Mouse (Mus musculus): ENCODE data around the gene Gm11985. TPM values are rescaled to one million over a fixed set of nuclear protein-coding genes. Genes with fewer than 3 reads are reported as not detected.

Gm11985 gene
- polyA plus RNA-seq, 1 experiment, result not detected

- DNase-seq (ENCODE audit: low spot score), result no peak
These were observed 12.0 kb upstream of the Gm11985 start for GRCm38 (mm10) chr11:7200393-7200783.

- DNase-seq (ENCODE audit: low spot score), result no peak
These were observed 11.5 kb upstream of the Gm11985 start for GRCm38 (mm10) chr11:7199736-7200392.

GRCm38 (mm10) chr11:7198481-7199256 is 10.3 kb upstream of the Gm11985 start:
- DNase-seq (ENCODE audit: low spot score), result no peak

GRCm38 (mm10) chr11:7198006-7198405 is 9.6 kb upstream of the Gm11985 start:
- no peak for DNase-seq (ENCODE audit: low spot score)

- DNase-seq (ENCODE audit: low spot score), result no peak
These were observed 9.1 kb upstream of the Gm11985 start, which contains the start of gene Igfbp1 for GRCm38 (mm10) chr11:7197491-7197941. TSS of gene Igfbp1 (plus strand) at chr11:7197782.

GRCm38 (mm10) chr11:7195312-7195685 is 6.9 kb upstream of the Gm11985 start:
- no peak for DNase-seq (ENCODE audit: low spot score)

GRCm38 (mm10) chr11:7194432-7195311 is 6.3 kb upstream of the Gm11985 start:
- DNase-seq (ENCODE audit: low spot score), result no peak

- no peak for DNase-seq (ENCODE audit: low spot score)
These were observed 4.8 kb upstream of the Gm11985 start for GRCm38 (mm10) chr11:7193134-7193533.

GRCm38 (mm10) chr11:7192710-7193109 is 4.3 kb upstream of the Gm11985 start:
- no peak for DNase-seq (ENCODE audit: low spot score)

GRCm38 (mm10) chr11:7187472-7187871 is 897 bp downstream of the Gm11985 start:
- no peak for DNase-seq (ENCODE audit: low spot score)

GRCm38 (mm10) chr11:7184420-7184819 is 3.9 kb downstream of the Gm11985 start:
- no peak for DNase-seq (ENCODE audit: low spot score)

- no peak for DNase-seq (ENCODE audit: low spot score)
These were observed 5.8 kb downstream of the Gm11985 start for GRCm38 (mm10) chr11:7182409-7183042.

GRCm38 (mm10) chr11:7179276-7179675 is 9.1 kb downstream of the Gm11985 start:
- no peak for DNase-seq (ENCODE audit: low spot score)

GRCm38 (mm10) chr11:7178724-7179123 is 9.6 kb downstream of the Gm11985 start:
- DNase-seq (ENCODE audit: low spot score), result no peak

GRCm38 (mm10) chr11:7173664-7174063 is 14.7 kb downstream of the Gm11985 start:
- no peak for DNase-seq (ENCODE audit: low spot score)

- DNase-seq (ENCODE audit: low spot score), result no peak
These were observed 18.7 kb downstream of the Gm11985 start for GRCm38 (mm10) chr11:7169645-7170044.

- DNase-seq (ENCODE audit: low spot score), result no peak
These were observed 24.0 kb downstream of the Gm11985 start for GRCm38 (mm10) chr11:7164416-7164815.

GRCm38 (mm10) chr11:7161502-7162174 is 26.7 kb downstream of the Gm11985 start:
- no peak for DNase-seq (ENCODE audit: low spot score)

- DNase-seq (ENCODE audit: low spot score), result no peak
These were observed 27.7 kb downstream of the Gm11985 start for GRCm38 (mm10) chr11:7160637-7161101.

- no peak for DNase-seq (ENCODE audit: low spot score)
These were observed 28.2 kb downstream of the Gm11985 start for GRCm38 (mm10) chr11:7160146-7160545.

GRCm38 (mm10) chr11:7158196-7158595 is 30.2 kb downstream of the Gm11985 start:
- no peak for DNase-seq (ENCODE audit: low spot score)

All from urinary bladder, adult 2 months (tissue).